Mouse (Mus musculus): ENCODE data around the gene Zfp677.
"Not testable (repeated sequence)": the region's sequence is repeated elsewhere in the genome, so short reads cannot be mapped to it uniquely, and the experiment has no call there.

The Zfp677 gene

GRCm38 (mm10) chr17:21383391-21384056, at the start of gene Zfp677:
Zfp677 (plus strand) TSS chr17:21383748.
- DNase-seq: peak; percentile 98

GRCm38 (mm10) chr17:21368018-21368417, 15.5 kb upstream of the Zfp677 start:
- DNase-seq: not testable (repeated sequence)

- DNase-seq: no peak
Measured at GRCm38 (mm10) chr17:21369925-21370719, 13.4 kb upstream of the Zfp677 start.

- no peak for DNase-seq
Measured at GRCm38 (mm10) chr17:21375311-21375710, 8.2 kb upstream of the Zfp677 start.

GRCm38 (mm10) chr17:21384057-21384411, 486 bp downstream of the Zfp677 start:
- no peak for DNase-seq

- peak; percentile 98 for DNase-seq
Measured at GRCm38 (mm10) chr17:21422664-21423599, 39.4 kb downstream of the Zfp677 start, which contains the start of gene Zfp54. Zfp54 (plus strand) TSS chr17:21423227.

GRCm38 (mm10) chr17:21438806-21439400, 55.4 kb downstream of the Zfp677 start:
- DNase-seq: not testable (repeated sequence)

Data from heart, adult 11 months (tissue).